Mouse (Mus musculus): ENCODE results near the gene Cactin.

The Cactin gene

DNA sequence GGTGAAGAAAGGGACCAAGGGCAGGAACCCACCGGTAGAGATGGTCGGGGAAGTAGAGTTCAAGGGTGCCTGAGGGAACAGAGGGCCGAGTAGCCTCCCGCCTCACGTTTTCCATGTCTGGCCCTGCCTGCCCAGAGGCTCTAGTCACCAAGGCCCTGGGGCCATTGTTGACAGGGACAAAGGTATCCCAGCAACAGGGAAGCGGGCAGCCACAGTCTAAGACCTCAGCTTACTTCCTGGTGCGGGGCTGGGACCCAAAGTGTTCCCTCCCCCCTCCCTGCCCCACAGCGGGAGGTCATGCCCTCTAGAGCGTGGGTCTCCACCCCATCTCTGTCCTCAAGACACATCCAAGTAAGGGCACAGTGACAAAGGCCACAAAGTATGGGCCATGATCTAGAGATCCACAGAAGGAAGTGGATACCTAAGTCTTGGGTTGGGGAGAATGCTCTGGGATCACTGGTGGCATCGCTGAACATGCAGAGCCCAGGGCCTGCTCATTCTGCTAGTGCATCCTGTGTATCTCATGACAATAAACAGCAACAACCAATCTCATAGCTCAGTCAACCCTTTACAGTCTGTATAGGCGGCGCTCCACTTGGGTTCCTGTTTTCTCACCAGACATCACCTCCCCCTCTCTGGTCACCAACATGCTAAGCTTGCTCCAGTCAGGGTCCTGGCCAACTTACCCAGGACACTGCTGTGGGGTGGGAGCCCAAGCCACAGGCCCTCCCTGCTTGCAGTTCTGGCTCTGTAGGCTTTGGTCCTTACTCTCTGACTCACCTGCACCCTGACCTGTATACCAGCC, 45.0 kb downstream of the Cactin start, which contains the start of gene 4930404N11Rik:
TSS of gene 4930404N11Rik (minus strand) at position 145 of the 805 bp plus-strand sequence.
- DNase-seq = no peak

- DNase-seq = no peak
Measured at GRCm38 (mm10) chr10:81366477-81367206, 45.7 kb downstream of the Cactin start.

DNA sequence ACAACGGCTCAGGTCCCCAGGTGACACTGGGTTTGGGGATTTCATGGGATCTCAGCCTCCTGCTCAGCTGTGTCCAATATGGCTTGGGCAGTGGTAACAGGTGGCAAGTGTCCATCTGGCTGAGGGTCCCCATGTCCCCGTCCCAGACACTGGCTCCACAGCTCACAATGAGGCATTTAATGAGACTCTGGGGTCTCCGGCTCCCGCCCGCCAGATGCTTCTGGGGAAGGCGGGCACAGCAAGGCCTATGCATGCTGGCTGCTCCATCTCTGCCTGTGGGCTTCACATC, 46.2 kb downstream of the Cactin start:
- DNase-seq = no peak

DNA sequence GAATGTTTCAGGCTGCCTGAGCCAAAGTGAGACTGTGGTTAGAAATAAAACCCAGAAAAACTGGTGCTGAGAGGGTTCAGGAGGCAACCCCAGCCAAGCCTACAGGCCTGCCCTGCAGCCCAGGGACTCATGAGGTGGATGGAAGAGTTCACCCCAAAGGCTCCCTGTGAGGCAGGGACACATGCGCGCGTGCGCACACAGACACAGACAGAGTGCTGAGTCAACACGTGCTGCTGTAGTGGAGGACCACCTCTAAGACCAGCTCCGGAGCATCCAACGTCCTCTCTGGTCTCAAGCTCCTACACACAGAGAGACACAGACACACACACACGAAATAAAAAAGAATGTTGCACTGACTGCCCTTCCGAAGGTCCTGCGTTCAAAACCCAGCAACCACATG, 54.4 kb downstream of the Cactin start:
- DNase-seq = no peak
